Mouse (Mus musculus) right cerebral cortex, adult 18-20 months (tissue): Measurements from ENCODE around the gene Lefty2.
"Not testable (repeated sequence)": the region's sequence is repeated elsewhere in the genome, so short reads cannot be mapped to it uniquely, and the experiment has no call there.

Source experiments
- DNase-seq: peaks from one replicate; pipeline ENCODE4 v3.0.0; 2022; ENCODE audit warnings: mixed read lengths

Lefty2 gene

GRCm38 (mm10) chr1:180892808-180893207, at the start of gene Lefty2:
Gene Lefty2, plus strand, starts transcription at chr1:180893108.
- no peak for DNase-seq

GRCm38 (mm10) chr1:180848114-180848510, 44.8 kb upstream of the Lefty2 start:
- DNase-seq: peak; percentile 82

GRCm38 (mm10) chr1:180848511-180849241, 44.2 kb upstream of the Lefty2 start:
- peak; percentile 46 for DNase-seq

GRCm38 (mm10) chr1:180849701-180850301, 43.1 kb upstream of the Lefty2 start:
- no peak for DNase-seq

- peak; percentile 100 for DNase-seq
Measured at GRCm38 (mm10) chr1:180850316-180851270, 42.3 kb upstream of the Lefty2 start, which contains the start of gene Sde2. Gene Sde2, plus strand, starts transcription at chr1:180851127.

GRCm38 (mm10) chr1:180858763-180859162, 34.1 kb upstream of the Lefty2 start:
- no peak for DNase-seq

- no peak for DNase-seq
Measured at GRCm38 (mm10) chr1:180860030-180860429, 32.9 kb upstream of the Lefty2 start.

- peak; percentile 16 for DNase-seq
Measured at GRCm38 (mm10) chr1:180863606-180864005, 29.3 kb upstream of the Lefty2 start.

- DNase-seq: no peak
Measured at GRCm38 (mm10) chr1:180866001-180866400, 26.9 kb upstream of the Lefty2 start.

- no peak for DNase-seq
Measured at GRCm38 (mm10) chr1:180870122-180870650, 22.7 kb upstream of the Lefty2 start.

- DNase-seq: no peak
Measured at GRCm38 (mm10) chr1:180873861-180874484, 18.9 kb upstream of the Lefty2 start.

GRCm38 (mm10) chr1:180874615-180875014, 18.3 kb upstream of the Lefty2 start:
- no peak for DNase-seq

- DNase-seq: no peak
Measured at GRCm38 (mm10) chr1:180875126-180875525, 17.8 kb upstream of the Lefty2 start.

- DNase-seq: no peak
Measured at GRCm38 (mm10) chr1:180877466-180877865, 15.4 kb upstream of the Lefty2 start.

- no peak for DNase-seq
Measured at GRCm38 (mm10) chr1:180881768-180882167, 11.1 kb upstream of the Lefty2 start.

GRCm38 (mm10) chr1:180883731-180884130, 9.2 kb upstream of the Lefty2 start:
- DNase-seq: no peak

- no peak for DNase-seq
Measured at GRCm38 (mm10) chr1:180884484-180884883, 8.4 kb upstream of the Lefty2 start.

- DNase-seq: no peak
Measured at GRCm38 (mm10) chr1:180888556-180889042, 4.3 kb upstream of the Lefty2 start.

- no peak for DNase-seq
Measured at GRCm38 (mm10) chr1:180889172-180889571, 3.7 kb upstream of the Lefty2 start.

- DNase-seq: no peak
Measured at GRCm38 (mm10) chr1:180889841-180890240, 3.1 kb upstream of the Lefty2 start.

GRCm38 (mm10) chr1:180894088-180894987, 1.4 kb downstream of the Lefty2 start:
- DNase-seq: not testable (repeated sequence)
